Mouse (Mus musculus): ENCODE results near the gene Noxred1. TPM values are rescaled to one million over a fixed set of nuclear protein-coding genes. Genes with fewer than 3 reads are reported as not detected.
"Not testable (repeated sequence)": the region's sequence is repeated elsewhere in the genome, so short reads cannot be mapped to it uniquely, and the experiment has no call there.

The Noxred1 gene
- 1 to 10 TPM in 1 of 2 experiments, under 1 TPM in 1; 0.93 to 1.2 TPM for total RNA-seq (2021)
- long read RNA-seq, experiment 1, result 0 reads
- long read RNA-seq, experiment 2, partial matches to known transcripts, result 0 of 1 reads
- long read RNA-seq, experiment 2, other reads (novel, unspliced or antisense), result 1 of 1 reads

GRCm38 (mm10) chr12:87238632-87239031 is at the start of gene Noxred1:
Gene Noxred1, minus strand, starts transcription at chr12:87238732.
- no peak for DNase-seq (ENCODE audit: low spot score in 2 of 2)

GRCm38 (mm10) chr12:87284726-87285125 is 46.2 kb upstream of the Noxred1 start:
- no peak for DNase-seq (ENCODE audit: low spot score in 2 of 2)

DNA sequence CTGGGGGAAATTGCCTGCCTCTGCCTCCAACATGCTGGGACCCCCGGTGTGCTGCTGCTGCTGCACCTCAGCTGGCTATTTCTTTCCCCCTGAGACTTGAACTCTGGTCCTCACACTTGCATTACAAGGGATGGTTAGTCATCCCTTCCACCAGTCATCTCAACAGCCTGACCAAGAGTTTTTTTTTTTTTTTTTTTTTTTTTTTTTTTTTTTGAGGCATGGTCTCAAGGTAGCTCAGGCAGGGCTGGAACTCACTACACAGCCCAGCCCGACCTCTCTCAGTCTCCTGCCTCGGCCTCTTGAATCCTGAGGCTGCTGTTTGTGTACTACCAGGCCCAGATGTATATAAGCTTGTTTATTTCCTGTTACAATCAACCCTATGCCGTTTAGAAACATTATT is 45.7 kb upstream of the Noxred1 start:
- no peak for DNase-seq (ENCODE audit: low spot score in 2 of 2)

GRCm38 (mm10) chr12:87283706-87284105 is 45.2 kb upstream of the Noxred1 start:
- no peak for DNase-seq (ENCODE audit: low spot score in 2 of 2)

- DNase-seq (ENCODE audit: low spot score in 2 of 2), result no peak
These were observed 44.2 kb upstream of the Noxred1 start for GRCm38 (mm10) chr12:87282743-87283142.

GRCm38 (mm10) chr12:87281766-87282165 is 43.2 kb upstream of the Noxred1 start:
- DNase-seq (ENCODE audit: low spot score in 2 of 2), result no peak

DNA sequence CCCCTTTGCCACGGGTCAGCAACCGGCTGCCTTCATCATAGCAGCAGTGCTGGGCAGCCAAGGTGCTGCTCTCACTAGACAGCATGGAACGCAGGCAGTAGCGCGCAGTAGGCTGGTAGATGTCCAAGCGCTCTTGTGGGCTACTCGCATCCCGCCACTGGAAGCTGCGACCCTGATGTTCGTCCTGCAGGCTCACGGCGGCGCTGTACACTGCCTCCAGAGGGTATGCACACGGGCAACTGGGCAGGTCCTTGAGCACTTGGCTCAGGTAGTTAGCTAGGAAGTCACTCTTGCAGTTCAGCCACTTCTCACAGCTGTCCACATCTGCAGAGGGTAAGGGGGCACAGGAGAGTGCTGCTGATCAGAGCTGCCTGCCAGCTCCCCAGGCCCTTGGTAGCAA is 41.3 kb upstream of the Noxred1 start:
- DNase-seq (ENCODE audit: low spot score in 2 of 2), result no peak

GRCm38 (mm10) chr12:87279350-87279749 is 40.8 kb upstream of the Noxred1 start:
- DNase-seq (ENCODE audit: low spot score in 2 of 2), result no peak

DNA sequence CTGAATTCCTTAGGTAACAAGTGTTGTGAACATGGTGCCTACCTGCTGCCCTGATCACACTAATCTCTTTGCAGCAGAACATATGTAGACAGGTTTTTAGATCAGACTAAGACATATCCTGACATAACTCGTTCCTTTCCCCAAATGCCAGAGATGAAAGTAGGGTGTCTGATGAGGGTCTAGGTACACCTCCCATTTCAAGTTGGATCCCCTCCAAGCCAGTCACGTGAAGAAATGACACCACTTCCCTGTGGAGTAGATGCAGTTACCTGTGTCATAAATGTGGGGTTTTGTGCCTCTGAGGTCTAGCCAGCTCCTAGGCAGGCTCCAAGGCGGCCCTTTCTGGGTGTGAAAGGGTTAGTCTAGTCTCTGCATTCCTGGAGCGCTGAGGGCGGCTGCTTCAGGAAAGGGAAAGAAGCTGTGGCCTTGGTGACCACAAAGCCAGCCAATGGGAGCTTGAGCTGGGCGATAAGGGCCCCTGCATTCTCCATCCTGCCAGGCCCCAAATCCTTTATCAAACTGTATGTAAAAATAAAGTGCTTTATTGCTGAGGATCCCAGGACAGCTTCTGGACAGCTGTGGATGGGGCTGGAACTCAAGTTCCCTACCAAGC is 39.7 kb upstream of the Noxred1 start:
- no peak for DNase-seq (ENCODE audit: low spot score in 2 of 2)

DNA sequence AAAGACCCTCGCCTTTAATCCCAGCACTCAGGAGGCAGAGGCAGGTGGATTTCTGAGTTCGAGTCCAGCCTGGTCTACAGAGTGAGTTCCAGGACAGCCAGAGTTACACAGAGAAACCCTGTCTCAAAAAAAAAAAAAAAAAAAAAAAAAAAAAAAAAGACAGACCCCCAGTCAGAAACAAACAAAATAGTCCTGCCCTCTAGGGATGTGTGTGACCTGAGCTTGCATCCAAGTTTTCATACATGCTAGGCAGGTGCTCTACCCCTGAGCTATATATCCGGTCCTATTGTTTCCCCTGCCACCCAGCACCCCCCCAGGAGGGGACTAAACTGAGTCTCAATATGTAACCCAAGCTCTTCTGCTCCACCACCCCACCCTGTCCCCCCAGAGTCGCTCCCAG is 38.7 kb upstream of the Noxred1 start:
- DNase-seq (ENCODE audit: low spot score in 2 of 2), result not testable (repeated sequence)

GRCm38 (mm10) chr12:87274853-87275831 is 36.6 kb upstream of the Noxred1 start:
- no peak for DNase-seq (ENCODE audit: low spot score in 2 of 2)

DNA sequence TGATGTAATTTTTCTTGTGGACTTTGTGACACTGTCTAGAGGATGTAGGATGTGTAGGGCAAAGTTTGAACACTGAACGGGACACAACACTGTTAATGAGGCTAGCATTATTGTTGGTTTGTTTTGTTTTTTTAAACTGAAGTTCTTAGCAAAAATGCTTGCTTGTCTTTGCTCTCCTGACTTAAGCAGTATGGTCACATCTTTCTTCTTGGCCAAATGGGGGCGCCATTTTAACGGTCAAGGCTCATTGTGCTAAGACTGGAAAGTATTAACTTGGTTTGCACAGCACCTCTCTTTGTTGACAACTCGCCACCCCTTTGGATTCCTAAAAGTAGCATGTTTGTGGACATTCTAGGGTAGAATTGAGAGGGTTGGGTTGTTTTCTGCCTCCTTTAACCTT is 29.1 kb upstream of the Noxred1 start:
- peak in 1 of 2 experiments; percentile 42 for DNase-seq (ENCODE audit: low spot score in 2 of 2)

GRCm38 (mm10) chr12:87266827-87267603 is 28.5 kb upstream of the Noxred1 start:
- DNase-seq (ENCODE audit: low spot score in 2 of 2), result no peak

GRCm38 (mm10) chr12:87266108-87266826 is 27.7 kb upstream of the Noxred1 start, which contains the start of the genes Vipas39 and Ahsa1:
Gene Vipas39, minus strand, starts transcription at chr12:87266256.
Gene Ahsa1, plus strand, starts transcription at chr12:87266479.
- DNase-seq (ENCODE audit: low spot score in 2 of 2), result peak; percentile 93 to 97

DNA sequence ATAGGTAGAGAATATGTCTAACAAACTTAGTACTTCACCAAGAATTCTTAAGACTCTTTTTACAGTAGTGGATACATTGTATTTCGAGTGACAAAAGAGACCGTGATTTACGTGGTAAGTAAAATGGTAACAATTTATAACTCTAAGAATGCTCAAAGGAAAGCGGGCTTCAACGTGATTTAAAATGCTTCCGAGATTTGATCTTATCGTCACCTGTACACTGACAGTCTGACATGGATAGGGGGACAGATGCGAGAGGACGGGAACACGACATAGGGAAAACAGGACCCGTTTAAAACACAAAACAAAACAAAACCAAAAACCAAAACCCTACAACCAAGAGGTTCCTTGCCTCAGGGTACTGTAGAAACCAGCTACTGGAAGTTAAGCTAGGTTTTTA is 26.9 kb upstream of the Noxred1 start:
- DNase-seq (ENCODE audit: low spot score in 2 of 2), result no peak

- DNase-seq (ENCODE audit: low spot score in 2 of 2), result no peak
These were observed 22.0 kb upstream of the Noxred1 start for GRCm38 (mm10) chr12:87260562-87260961.

GRCm38 (mm10) chr12:87256629-87257028 is 18.1 kb upstream of the Noxred1 start:
- DNase-seq (ENCODE audit: low spot score in 2 of 2), result no peak

GRCm38 (mm10) chr12:87253878-87254277 is 15.3 kb upstream of the Noxred1 start:
- DNase-seq (ENCODE audit: low spot score in 2 of 2), result no peak

- no peak for DNase-seq (ENCODE audit: low spot score in 2 of 2)
These were observed 11.6 kb upstream of the Noxred1 start for GRCm38 (mm10) chr12:87250161-87250560.

GRCm38 (mm10) chr12:87236882-87237483 is 1.5 kb downstream of the Noxred1 start:
- DNase-seq (ENCODE audit: low spot score in 2 of 2), result no peak

Data from layer of hippocampus, postnatal 14 days (tissue).